Mouse (Mus musculus): ENCODE results near the gene Tmem14c. TPM values are rescaled to one million over a fixed set of nuclear protein-coding genes. Genes with fewer than 3 reads are reported as not detected.

The Tmem14c gene
- polyA plus RNA-seq, 1 experiment from 2014 or later: 205 TPM

GRCm38 (mm10) chr13:41018756-41019591, 2.9 kb downstream of the Tmem14c start:
- peaks cover 20% of the 10 kb centered on the region for H3K4me1 ChIP-seq
- no peak overlapping the region for H3K4me3 ChIP-seq
- no peak for DNase-seq (ENCODE audit: low spot score)
- WGBS: 93% methylated on average over 13 of the region's 13 CpGs
- H3K9me3 ChIP-seq (replicated peaks): no peaks in the 10 kb centered on the region
- no peaks in the 10 kb centered on the region for H3K27me3 ChIP-seq (ENCODE audit: low read depth, poor library complexity, severe bottlenecking)
- H3K36me3 ChIP-seq: peaks cover 77% of the 10 kb centered on the region
- H3K27ac ChIP-seq: no peak overlapping the region

- no peak overlapping the region for H3K4me3 ChIP-seq
- H3K27me3 ChIP-seq (ENCODE audit: low read depth, poor library complexity, severe bottlenecking): no peaks in the 10 kb centered on the region
- H3K27ac ChIP-seq: no peak overlapping the region
- 73% methylated on average over 7 of the region's 7 CpGs for WGBS
- peaks cover 18% of the 10 kb centered on the region for H3K4me1 ChIP-seq
- H3K9me3 ChIP-seq (replicated peaks): no peaks in the 10 kb centered on the region
- no peak for DNase-seq (ENCODE audit: low spot score)
- H3K36me3 ChIP-seq: peaks cover 64% of the 10 kb centered on the region
These were observed 4.4 kb downstream of the Tmem14c start for GRCm38 (mm10) chr13:41020494-41020893.

GRCm38 (mm10) chr13:41021607-41022006, 5.5 kb downstream of the Tmem14c start:
- WGBS: 92% methylated on average over 6 of the region's 6 CpGs
- Histone ChIP-seq H3K27me3 (ENCODE audit: low read depth, poor library complexity, severe bottlenecking) (no peaks in the 10 kb centered on the region), H3K36me3 (peaks cover 64% of the 10 kb centered on the region), H3K27ac (no peak overlapping the region), H3K9me3 (replicated peaks) (no peaks in the 10 kb centered on the region), H3K4me3 (no peak overlapping the region), H3K4me1 (peaks cover 16% of the 10 kb centered on the region)
- DNase-seq (ENCODE audit: low spot score): no peak

DNA sequence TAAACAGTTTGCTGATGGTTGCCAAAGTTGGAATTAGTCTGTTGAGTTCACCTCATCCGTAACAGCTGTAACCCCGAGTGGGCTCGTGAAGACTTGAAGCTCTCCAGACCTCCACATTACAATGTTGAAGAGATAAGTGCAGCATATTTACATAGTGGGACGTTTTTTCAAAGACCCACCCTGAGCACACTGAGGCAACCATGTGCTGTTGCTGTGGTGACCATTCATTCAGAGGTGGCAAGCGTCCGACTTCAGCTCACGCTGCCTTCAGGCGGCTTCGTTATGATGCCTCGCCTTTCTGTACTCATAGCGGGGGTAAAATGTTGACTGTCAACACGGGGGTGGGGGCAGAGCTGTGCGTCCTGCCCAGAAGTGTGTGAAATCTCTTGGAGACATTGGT, 6.0 kb downstream of the Tmem14c start:
- no peaks in the 10 kb centered on the region for H3K9me3 ChIP-seq (replicated peaks)
- peaks cover 64% of the 10 kb centered on the region for H3K36me3 ChIP-seq
- H3K27ac ChIP-seq: no peak overlapping the region
- H3K4me1 ChIP-seq: peaks cover 11% of the 10 kb centered on the region
- WGBS: 92% methylated on average over 13 of the region's 13 CpGs
- DNase-seq (ENCODE audit: low spot score): no peak
- H3K4me3 ChIP-seq: no peak overlapping the region
- H3K27me3 ChIP-seq (ENCODE audit: low read depth, poor library complexity, severe bottlenecking): no peaks in the 10 kb centered on the region

DNA sequence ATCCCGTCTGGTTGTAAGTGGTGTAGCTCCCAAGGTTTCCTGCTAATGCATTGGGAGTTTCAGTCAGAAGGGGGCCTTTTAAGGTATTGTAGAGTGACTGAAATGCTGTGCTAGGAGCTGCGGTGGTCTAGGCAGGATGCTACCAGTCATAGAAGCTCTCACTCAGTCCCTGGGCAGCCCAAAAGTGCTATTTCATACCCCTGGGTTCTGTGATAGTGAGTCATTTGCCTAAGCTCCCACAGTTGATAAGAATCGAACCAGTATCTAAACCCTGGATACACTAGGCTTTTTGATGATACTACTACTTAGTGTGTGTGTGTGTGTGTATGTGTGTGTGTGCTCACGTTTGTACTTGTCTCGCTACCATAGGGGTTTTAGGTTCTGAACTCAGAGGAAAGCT, 14.0 kb downstream of the Tmem14c start:
- WGBS: 86% methylated on average over 5 of the region's 5 CpGs

GRCm38 (mm10) chr13:41042511-41042910, 26.4 kb downstream of the Tmem14c start:
- Histone ChIP-seq H3K4me1 (no peaks in the 10 kb centered on the region), H3K9me3 (replicated peaks) (no peaks in the 10 kb centered on the region), H3K36me3 (no peaks in the 10 kb centered on the region), H3K27me3 (ENCODE audit: low read depth, poor library complexity, severe bottlenecking) (no peaks in the 10 kb centered on the region), H3K27ac (no peak overlapping the region), H3K4me3 (no peak overlapping the region)
- no peak for DNase-seq (ENCODE audit: low spot score)
- 94% methylated on average over 4 of the region's 4 CpGs for WGBS

More for the DNA sequence above, 14.0 kb downstream of the Tmem14c start:
- H3K27ac ChIP-seq: no peak overlapping the region
- 0 out of 2 replicates have a peak, but pooled peaks cover 3% of the 10 kb centered on the region for H3K4me1 ChIP-seq
- no peaks in the 10 kb centered on the region for H3K36me3 ChIP-seq
- H3K9me3 ChIP-seq (replicated peaks): no peaks in the 10 kb centered on the region
- DNase-seq (ENCODE audit: low spot score): no peak
- no peak overlapping the region for H3K4me3 ChIP-seq
- no peaks in the 10 kb centered on the region for H3K27me3 ChIP-seq (ENCODE audit: low read depth, poor library complexity, severe bottlenecking)

DNA sequence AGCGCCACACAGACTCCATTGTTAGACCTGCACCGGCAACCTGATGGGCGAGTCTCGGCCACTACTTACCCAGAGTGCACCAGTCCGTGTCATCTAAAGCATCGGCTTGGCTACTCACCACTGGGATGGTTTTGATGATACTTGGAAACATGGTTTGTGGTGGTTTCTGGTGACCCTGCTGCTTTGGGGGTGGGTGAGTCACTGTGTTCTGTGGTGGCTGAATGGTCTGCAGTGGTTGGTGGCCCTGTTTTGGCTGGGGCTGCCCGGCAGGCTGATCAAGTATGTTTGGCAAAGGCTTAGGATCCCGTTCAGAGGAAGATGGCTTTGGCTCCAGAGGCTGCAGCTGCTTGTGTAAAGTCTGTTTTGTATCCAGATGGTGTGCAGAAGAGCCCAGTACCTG, 29.8 kb downstream of the Tmem14c start:
- Histone ChIP-seq H3K4me1 (no peaks in the 10 kb centered on the region), H3K36me3 (no peaks in the 10 kb centered on the region), H3K27me3 (ENCODE audit: low read depth, poor library complexity, severe bottlenecking) (no peaks in the 10 kb centered on the region), H3K27ac (no peak overlapping the region), H3K4me3 (no peak overlapping the region), H3K9me3 (replicated peaks) (no peaks in the 10 kb centered on the region)
- DNase-seq (ENCODE audit: low spot score): no peak
- WGBS: 91% methylated on average over 8 of the region's 8 CpGs

DNA sequence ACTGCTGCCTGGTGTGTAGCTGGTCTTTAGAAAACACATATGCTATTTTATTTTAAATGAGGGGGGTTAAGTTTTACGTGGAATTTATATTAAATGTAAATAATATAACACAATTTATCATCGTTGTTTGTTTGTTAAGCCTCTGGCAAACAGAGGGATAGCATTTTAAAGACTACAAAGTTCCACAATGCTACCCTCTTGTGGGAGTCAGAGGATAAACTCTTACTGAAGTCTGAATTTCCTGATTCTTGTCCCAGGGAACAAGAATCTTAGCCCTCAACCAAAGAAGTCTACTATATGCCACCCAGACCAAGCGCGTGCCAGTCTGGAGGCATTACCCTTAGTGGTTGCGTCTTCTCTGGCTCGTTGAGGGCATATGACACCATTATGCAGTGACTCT, 31.2 kb downstream of the Tmem14c start:
- 85% methylated on average over 6 of the region's 6 CpGs for WGBS
- Histone ChIP-seq H3K36me3 (no peaks in the 10 kb centered on the region), H3K9me3 (replicated peaks) (no peaks in the 10 kb centered on the region), H3K27me3 (ENCODE audit: low read depth, poor library complexity, severe bottlenecking) (no peaks in the 10 kb centered on the region), H3K4me1 (no peaks in the 10 kb centered on the region), H3K27ac (no peak overlapping the region), H3K4me3 (no peak overlapping the region)
- no peak for DNase-seq (ENCODE audit: low spot score)

DNA sequence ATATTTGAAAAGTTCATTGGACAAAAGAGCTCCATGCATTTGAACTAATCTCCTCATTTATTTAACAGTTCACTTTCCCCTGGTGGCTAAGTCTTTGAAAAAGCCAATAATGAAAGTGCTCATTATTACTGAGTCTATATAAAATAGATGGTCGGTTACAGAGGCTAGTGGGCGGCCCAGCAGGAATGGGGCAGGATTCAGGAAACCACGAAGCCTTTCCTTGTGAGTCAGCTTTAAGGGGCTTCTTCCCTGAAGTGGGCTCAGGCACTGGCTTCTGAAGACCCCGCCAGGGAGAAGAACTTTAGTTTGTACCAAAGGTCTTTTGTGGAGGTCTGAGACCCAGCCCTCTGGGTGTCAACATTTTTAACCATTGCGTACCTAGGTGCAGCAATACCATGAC, 35.9 kb downstream of the Tmem14c start:
- Histone ChIP-seq H3K27me3 (ENCODE audit: low read depth, poor library complexity, severe bottlenecking) (no peaks in the 10 kb centered on the region), H3K9me3 (replicated peaks) (no peaks in the 10 kb centered on the region), H3K27ac (no peak overlapping the region), H3K4me3 (no peak overlapping the region), H3K36me3 (no peaks in the 10 kb centered on the region), H3K4me1 (no peaks in the 10 kb centered on the region)
- DNase-seq (ENCODE audit: low spot score): no peak
- WGBS: 87% methylated on average over 5 of the region's 5 CpGs

GRCm38 (mm10) chr13:41067618-41068017, 51.5 kb downstream of the Tmem14c start:
- no peak overlapping the region for H3K27ac ChIP-seq
- DNase-seq (ENCODE audit: low spot score): no peak
- no peaks in the 10 kb centered on the region for H3K36me3 ChIP-seq
- no peak overlapping the region for H3K4me3 ChIP-seq
- 94% methylated on average over 4 of the region's 4 CpGs for WGBS
- H3K9me3 ChIP-seq (replicated peaks): no peaks in the 10 kb centered on the region
- no peaks in the 10 kb centered on the region for H3K27me3 ChIP-seq (ENCODE audit: low read depth, poor library complexity, severe bottlenecking)
- H3K4me1 ChIP-seq: no peaks in the 10 kb centered on the region

DNA sequence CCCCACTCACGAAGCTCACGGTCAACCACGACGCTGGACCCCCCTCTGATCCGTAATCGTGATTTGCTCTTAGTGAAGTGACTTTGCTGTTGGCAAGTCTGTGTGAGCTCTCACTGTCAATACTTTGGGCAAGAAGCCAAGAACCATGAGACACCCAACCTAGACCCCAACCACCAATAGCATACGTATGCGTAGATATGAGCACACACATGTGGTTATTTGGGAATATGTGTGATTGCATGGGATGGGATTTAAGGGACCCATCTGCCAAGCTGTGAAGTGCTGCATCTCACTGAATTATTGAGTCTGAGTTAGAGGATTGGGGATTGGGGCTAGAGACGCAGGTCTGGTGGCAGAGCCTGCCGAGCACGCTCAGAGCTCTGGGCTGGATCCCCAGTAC, 55.5 kb downstream of the Tmem14c start:
- WGBS: 89% methylated on average over 11 of the region's 11 CpGs
- Histone ChIP-seq H3K4me1 (no peaks in the 10 kb centered on the region), H3K9me3 (replicated peaks) (no peaks in the 10 kb centered on the region), H3K4me3 (no peak overlapping the region), H3K27ac (no peak overlapping the region), H3K36me3 (no peaks in the 10 kb centered on the region), H3K27me3 (ENCODE audit: low read depth, poor library complexity, severe bottlenecking) (no peaks in the 10 kb centered on the region)
- no peak for DNase-seq (ENCODE audit: low spot score)

All from limb, embryonic 10.5 days (tissue).